Mouse (Mus musculus) stomach, embryonic 14.5 days (tissue): ENCODE data around the gene Exosc8. TPM values are rescaled to one million over a fixed set of nuclear protein-coding genes. Genes with fewer than 3 reads are reported as not detected.
"Not testable (repeated sequence)": the region's sequence is repeated elsewhere in the genome, so short reads cannot be mapped to it uniquely, and the experiment has no call there.

ENCODE experiments used
- ATAC-seq: fragments of 200-750 bp; cut with Nextera tagmentation; 2 replicates; pipeline ENCODE4 v1.8.0; 2017; ENCODE audit warnings: low read depth, moderate TSS enrichment; ENCODE audit not compliant: insufficient number of reproducible peaks, insufficient read depth, low FRiP score
- H3K27ac ChIP-seq: fragments of 300-500 bp; sonication (generic); 2 replicates; pipeline ENCODE4 v1.5.1; 2014; ENCODE audit warnings: mild to moderate bottlenecking, low read length, moderate library complexity, mixed read lengths
- H3K27me3 ChIP-seq: fragments of 300-500 bp; sonication (generic); 2 replicates; pipeline ENCODE4 v1.6.1; 2014; ENCODE audit warnings: low read length, control low read depth, mixed read lengths; ENCODE audit not compliant: control insufficient read depth, insufficient read depth
- H3K36me3 ChIP-seq: fragments of 300-500 bp; sonication (generic); 2 replicates; pipeline ENCODE4 v1.6.1; 2014; ENCODE audit warnings: mild to moderate bottlenecking, control low read depth, low read length, moderate library complexity, mixed read lengths; ENCODE audit not compliant: control insufficient read depth, insufficient read depth
- H3K4me1 ChIP-seq: fragments of 300-500 bp; sonication (generic); 2 replicates; pipeline ENCODE4 v1.6.1; 2014; ENCODE audit warnings: low read length, control low read depth, mixed read lengths; ENCODE audit not compliant: control insufficient read depth, insufficient read depth
- H3K4me2 ChIP-seq: fragments of 300-500 bp; sonication (generic); replicated peaks from 2 replicates; pipeline ENCODE4 v1.6.1; 2014; ENCODE audit warnings: low read depth, low read length, control low read depth
- H3K4me3 ChIP-seq: fragments of 300-500 bp; sonication (generic); 2 replicates; pipeline ENCODE4 v1.5.1; 2014; ENCODE audit warnings: low read depth, low read length, control low read depth
- H3K9ac ChIP-seq: fragments of 300-500 bp; sonication (generic); replicated peaks from 2 replicates; pipeline ENCODE4 v1.6.1; 2014; ENCODE audit warnings: low read depth, mild to moderate bottlenecking, control low read depth, low read length, moderate library complexity, mixed read lengths
- H3K9me3 ChIP-seq: fragments of 300-500 bp; sonication (generic); 2 replicates; pipeline ENCODE4 v1.6.1; 2016; ENCODE audit warnings: low read depth, low read length, control low read depth; ENCODE audit not compliant: control insufficient read depth
- WGBS: fragments of 180-500 bp; shearing (Covaris S2); extraction: QIAGEN DNeasy Blood & Tissue Kit; methylation state at CpG from one replicate; pipeline ENCODE4 v1.1.7; 2014; 5-methylcytosine and 5-hydroxymethylcytosine counted together
- polyA plus RNA-seq: library from polyadenylated mRNA; unstranded; fragments of >200 nt; fragmentation: Nextera tagmentation; extraction: Ambion mirVana; gene quantifications from 2 replicates; pipeline ENCODE4 v1.2.1, GENCODE M21; 2014

Exosc8 gene
- polyA plus RNA-seq, 1 experiment from 2014 or later = 125 TPM

DNA sequence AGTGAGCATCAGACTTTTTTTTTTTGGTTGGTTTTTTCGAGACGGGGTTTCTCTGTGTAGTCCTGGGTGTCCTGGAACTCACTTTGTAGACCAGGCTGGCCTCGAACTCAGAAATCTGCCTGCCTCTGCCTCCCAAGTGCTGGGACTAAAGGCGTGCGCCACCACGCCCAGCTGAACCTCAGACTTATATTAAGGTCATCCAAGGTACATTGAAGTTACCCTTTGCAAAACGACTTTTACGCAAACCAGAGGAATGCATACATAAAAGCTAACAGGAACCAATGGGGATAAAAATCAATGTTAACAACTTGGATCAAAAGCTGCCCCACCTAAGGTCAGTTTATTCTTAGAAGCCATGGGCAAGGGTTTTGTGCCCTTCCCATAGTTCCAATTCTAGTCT lies 31.1 kb downstream of the Exosc8 start:
- H3K4me2 ChIP-seq, ATAC-seq, H3K4me1 ChIP-seq, H3K27me3 ChIP-seq, H3K4me3 ChIP-seq, H3K9ac ChIP-seq, H3K9me3 ChIP-seq, H3K27ac ChIP-seq: not testable (repeated sequence)
- WGBS = 96% methylated on average over 8 of the region's 8 CpGs
- peaks cover 54% of the 10 kb centered on the region for H3K36me3 ChIP-seq

DNA sequence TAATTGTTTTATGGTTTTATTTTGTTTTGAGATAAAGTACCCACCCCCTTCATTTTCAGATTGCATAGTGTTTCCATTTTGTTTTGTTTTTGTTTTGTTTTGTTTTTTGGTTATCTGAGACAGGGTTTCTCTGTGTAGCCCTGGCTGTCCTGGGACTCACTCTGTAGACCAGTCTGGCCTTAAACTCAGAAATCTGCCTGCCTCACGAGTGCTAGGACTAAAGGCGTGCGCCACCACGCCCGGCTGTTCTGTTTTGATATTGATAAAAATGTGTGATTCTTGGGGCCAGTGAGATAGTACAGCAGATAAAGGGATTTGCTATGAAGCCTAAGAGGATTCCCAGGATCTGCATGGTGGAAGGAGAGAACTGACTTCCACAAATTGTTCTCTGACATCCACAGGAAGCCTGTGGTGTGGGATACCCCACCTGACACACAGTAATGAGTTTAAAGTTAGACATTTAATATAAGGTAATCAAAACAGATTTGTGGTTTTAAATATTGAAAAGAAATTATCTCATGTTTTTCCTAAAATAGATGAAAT lies 35.4 kb downstream of the Exosc8 start:
- Histone ChIP-seq H3K4me2 (no peak overlapping the region), H3K9me3 (no peaks in the 10 kb centered on the region), H3K4me1 (no peaks in the 10 kb centered on the region), H3K27ac (no peak overlapping the region), H3K27me3 (no peaks in the 10 kb centered on the region), H3K9ac (no peak overlapping the region), H3K4me3 (no peak overlapping the region), H3K36me3 (peaks cover 49% of the 10 kb centered on the region)
- ATAC-seq = no peak
- WGBS = 70% methylated on average over 5 of the region's 5 CpGs

DNA sequence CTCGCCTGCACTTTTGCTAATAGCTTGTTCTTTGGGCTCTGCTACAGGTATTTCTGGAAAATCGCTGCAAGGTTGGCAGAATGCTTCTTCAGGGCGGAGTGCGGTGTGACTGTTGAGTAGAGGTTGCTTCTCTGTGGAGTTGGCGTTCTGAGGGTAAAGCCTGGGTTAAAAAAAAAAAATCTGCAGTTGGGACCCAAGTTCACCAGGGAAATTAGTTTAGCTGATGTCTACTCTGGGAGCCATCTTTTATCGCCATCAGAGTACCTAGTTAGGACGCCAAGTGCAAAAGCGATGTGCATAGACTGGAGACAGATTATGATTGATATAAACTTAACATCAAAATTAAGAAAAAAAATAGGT lies 42.2 kb downstream of the Exosc8 start:
- no peaks in the 10 kb centered on the region for H3K9me3 ChIP-seq
- peaks cover 15% of the 10 kb centered on the region for H3K36me3 ChIP-seq
- H3K27ac ChIP-seq = peak overlapping the region; percentile 64

DNA sequence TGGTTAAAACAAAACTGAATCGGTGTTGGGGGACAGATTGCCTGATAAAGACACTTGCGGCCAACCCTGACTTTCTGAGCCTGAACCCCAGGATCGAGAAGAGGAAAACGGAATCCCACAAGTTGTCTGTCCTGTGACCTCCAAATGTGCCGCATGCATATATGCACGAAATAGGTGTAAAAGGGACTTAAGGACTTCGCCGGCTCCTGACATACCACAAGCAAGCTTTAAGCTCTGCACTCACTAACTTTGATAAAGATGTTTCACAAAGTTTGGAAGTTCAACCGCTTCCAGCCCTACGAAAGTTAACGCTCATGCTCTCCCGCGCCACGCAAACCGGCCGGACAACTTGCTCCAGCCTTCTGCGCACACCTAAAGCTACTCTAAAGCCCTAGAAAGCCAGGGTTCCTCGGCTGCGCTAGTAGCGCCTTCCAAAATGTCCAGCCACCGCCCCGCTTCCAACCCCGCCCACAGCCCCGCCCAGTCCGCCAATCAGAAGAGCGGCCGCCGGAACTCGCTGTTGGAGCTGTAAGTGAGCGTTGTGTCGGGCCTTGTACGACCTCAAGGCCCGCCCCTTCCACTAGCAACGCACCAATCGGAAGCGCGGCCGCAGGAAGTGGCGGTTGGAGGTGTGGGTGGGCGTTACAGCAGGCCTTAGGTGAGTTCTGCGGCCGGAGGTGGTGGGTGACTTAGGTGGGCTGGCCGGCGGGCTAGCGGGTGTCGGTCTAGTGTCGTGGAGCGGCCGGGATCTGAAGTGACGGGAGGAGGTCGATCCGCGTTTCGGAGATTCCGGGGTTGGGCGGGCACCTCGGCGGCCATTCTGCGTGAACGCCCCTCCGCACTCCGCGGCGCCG lies 42.8 kb downstream of the Exosc8 start, which contains the start of gene Supt20:
TSS of gene Supt20 (plus strand) at position 606 of the 854 bp plus-strand sequence.
- Histone ChIP-seq H3K4me1 (peaks cover 5% of the 10 kb centered on the region; the same call in 1 of the 2 replicates), H3K27me3 (no peaks in the 10 kb centered on the region), H3K9me3 (no peaks in the 10 kb centered on the region), H3K36me3 (peaks cover 15% of the 10 kb centered on the region), H3K4me3 (peak within 1 kb of the TSS; percentile 56), H3K27ac (peak within 1 kb of the TSS; percentile 64), H3K4me2 (peak within 1 kb of the TSS; percentile 81), H3K9ac (peak within 1 kb of the TSS; percentile 46)
- 2% methylated on average over 65 of the region's 65 CpGs for WGBS
- ATAC-seq = peak; percentile 99

More for the DNA sequence above, 42.2 kb downstream of the Exosc8 start:
- Histone ChIP-seq H3K9ac (peak overlapping the region; percentile 46), H3K4me3 (peak overlapping the region; percentile 56), H3K4me1 (peaks cover 5% of the 10 kb centered on the region; the same call in 1 of the 2 replicates), H3K4me2 (peak overlapping the region; percentile 39), H3K27me3 (no peaks in the 10 kb centered on the region)
- no peak; the same call in 1 of the 2 replicates for ATAC-seq
- WGBS = under 1% methylated on average over 8 of the region's 8 CpGs

DNA sequence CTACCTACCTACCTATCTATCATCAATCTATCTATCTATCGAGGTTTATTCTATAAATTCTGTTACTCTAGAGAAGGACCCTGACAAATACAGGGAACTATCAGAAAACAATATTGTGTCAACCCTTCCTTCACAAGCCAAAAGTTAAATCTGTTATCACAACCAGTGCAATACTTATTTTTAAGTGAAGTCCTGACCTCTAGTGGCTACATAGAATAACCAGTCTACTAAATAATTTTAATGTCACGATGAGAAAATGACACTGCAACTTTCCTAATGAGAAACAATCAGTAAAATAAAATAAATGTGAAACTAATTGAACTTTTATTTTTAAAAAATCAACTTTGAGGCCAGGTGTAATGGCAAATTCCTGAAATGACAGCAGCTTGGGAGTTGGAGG lies 46.1 kb downstream of the Exosc8 start:
- H3K9ac ChIP-seq = no peak overlapping the region
- WGBS = 40% methylated on average over 2 of the region's 2 CpGs
- no peak for ATAC-seq
- no peak overlapping the region for H3K4me3 ChIP-seq
- H3K4me2 ChIP-seq = no peak overlapping the region
- no peaks in the 10 kb centered on the region for H3K27me3 ChIP-seq
- no peaks in the 10 kb centered on the region for H3K9me3 ChIP-seq
- H3K27ac ChIP-seq = no peak overlapping the region
- no peaks in the 10 kb centered on the region for H3K36me3 ChIP-seq
- H3K4me1 ChIP-seq = no peaks in the 10 kb centered on the region

DNA sequence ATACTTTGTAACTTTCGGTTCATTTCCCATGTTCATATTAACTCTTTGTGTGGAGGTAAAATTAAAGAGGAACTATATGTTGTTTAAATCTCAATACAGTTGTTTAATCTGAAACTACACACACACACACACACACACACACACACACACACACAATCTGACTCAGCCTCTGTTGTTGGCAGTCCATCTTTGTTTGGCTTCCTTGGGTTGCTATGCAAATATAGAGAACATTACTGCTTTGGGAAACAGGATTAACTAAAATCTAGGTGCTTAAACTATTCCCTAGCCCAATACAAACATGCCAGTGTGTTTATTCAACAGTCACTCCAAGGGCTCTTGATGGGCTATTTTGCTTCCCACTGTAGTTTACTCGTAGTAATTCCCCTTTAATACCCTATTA lies 47.9 kb downstream of the Exosc8 start:
- Histone ChIP-seq H3K4me1 (no peaks in the 10 kb centered on the region), H3K9ac (no peak overlapping the region), H3K9me3 (no peaks in the 10 kb centered on the region), H3K36me3 (no peaks in the 10 kb centered on the region), H3K27ac (no peak overlapping the region), H3K27me3 (no peaks in the 10 kb centered on the region), H3K4me3 (no peak overlapping the region), H3K4me2 (no peak overlapping the region)
- WGBS = 29% methylated on average over 2 of the region's 2 CpGs
- no peak for ATAC-seq

DNA sequence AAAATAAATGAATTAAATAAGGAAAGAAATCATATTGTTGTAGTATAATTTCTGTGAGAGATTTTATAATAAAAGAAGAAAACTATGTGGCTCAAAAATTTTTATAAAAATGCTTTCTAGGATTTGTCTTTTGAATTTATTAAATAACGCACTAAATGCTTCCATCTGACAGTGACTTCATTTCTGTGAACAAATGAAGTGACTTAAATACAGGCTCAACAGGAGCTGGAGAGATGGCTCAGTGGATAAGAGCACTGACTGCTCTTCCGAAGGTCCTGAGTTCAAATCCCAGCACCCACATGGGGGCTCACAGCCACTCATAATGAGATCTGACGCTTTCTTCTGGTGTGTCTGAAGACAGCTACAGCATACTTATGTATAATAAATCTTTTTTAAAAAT lies 50.0 kb downstream of the Exosc8 start:
- H3K4me3 ChIP-seq = no peak overlapping the region
- no peak overlapping the region for H3K9ac ChIP-seq
- no peak for ATAC-seq
- H3K27ac ChIP-seq = no peak overlapping the region
- no peaks in the 10 kb centered on the region for H3K4me1 ChIP-seq
- no peaks in the 10 kb centered on the region for H3K9me3 ChIP-seq
- H3K4me2 ChIP-seq = no peak overlapping the region
- H3K36me3 ChIP-seq = no peaks in the 10 kb centered on the region
- 93% methylated on average over 3 of the region's 3 CpGs for WGBS
- H3K27me3 ChIP-seq = no peaks in the 10 kb centered on the region

DNA sequence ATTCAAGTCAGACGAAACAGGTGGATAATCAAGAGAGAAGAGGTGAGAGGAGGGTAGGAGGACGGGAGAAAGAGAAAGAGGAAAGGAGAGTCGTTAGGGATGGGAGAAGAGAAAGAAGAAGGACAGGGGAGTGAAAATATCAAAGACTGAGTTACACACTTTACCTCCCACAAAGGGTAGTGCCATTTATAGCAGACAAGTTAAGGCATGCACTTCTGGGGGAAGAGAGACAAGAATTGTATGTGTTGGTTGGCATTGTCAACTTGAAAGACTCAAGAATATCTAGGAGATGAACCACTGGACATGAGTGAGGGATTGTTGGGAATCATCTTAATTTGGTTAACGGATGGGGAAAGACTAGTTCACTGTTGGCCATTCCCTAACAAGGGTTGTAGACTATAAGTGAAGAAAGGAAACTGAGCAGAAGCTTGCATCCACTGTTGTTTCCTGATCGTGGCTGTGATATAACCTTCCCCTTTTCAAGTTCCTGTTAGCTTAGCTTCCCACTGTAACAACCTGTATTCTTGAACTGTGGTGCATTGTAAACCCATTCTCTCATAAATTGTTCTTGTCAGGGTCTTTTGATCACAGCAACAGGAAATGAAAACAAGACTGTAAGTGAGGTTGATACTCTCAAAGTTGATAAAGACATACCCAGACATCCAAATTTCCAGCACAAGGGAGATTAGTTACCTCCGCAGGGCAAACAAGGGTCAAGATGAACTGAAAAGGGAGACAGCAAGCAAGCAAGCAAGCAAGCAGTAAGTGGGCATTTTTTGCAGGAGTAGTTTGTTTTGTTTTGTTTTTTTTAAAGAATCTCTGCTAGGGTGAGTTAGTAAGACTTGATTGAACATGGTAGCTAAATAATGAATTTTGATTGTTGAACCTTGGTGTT lies 53.6 kb downstream of the Exosc8 start:
- ATAC-seq = no peak
- H3K4me2 ChIP-seq = no peak overlapping the region
- H3K9me3 ChIP-seq = no peaks in the 10 kb centered on the region
- no peaks in the 10 kb centered on the region for H3K4me1 ChIP-seq
- H3K27me3 ChIP-seq = no peaks in the 10 kb centered on the region
- H3K27ac ChIP-seq = no peak overlapping the region
- H3K9ac ChIP-seq = no peak overlapping the region
- WGBS = 60% methylated on average over 6 of the region's 6 CpGs
- H3K36me3 ChIP-seq = no peaks in the 10 kb centered on the region
- H3K4me3 ChIP-seq = no peak overlapping the region
